Mouse (Mus musculus) embryonic fibroblast, embryonic 13.5 days (primary cell): ENCODE data around the gene Fam3b. TPM values are rescaled to one million over a fixed set of nuclear protein-coding genes. Genes with fewer than 3 reads are reported as not detected.

Experiments used
- H3K27ac ChIP-seq: 2 replicates; pipeline ENCODE4 v1.5.1; 2012; ENCODE audit warnings: low read length, control low read depth, inconsistent platforms; ENCODE audit not compliant: insufficient read depth
- H3K4me1 ChIP-seq: 2 replicates; pipeline ENCODE4 v1.6.1; 2011; ENCODE audit warnings: low read length; ENCODE audit not compliant: control insufficient read depth, insufficient read depth
- H3K4me3 ChIP-seq: 2 replicates; pipeline ENCODE4 v1.5.1; 2011; ENCODE audit warnings: mild to moderate bottlenecking, control low read depth, low read length; ENCODE audit not compliant: insufficient read depth
- CTCF ChIP-seq: IDR thresholded peaks from 2 replicates; pipeline ENCODE4 v1.5.1; 2011; ENCODE audit warnings: mild to moderate bottlenecking, control low read depth, low read length, moderate library complexity, borderline replicate concordance; ENCODE audit not compliant: insufficient read depth
- POLR2A ChIP-seq: IDR thresholded peaks from 2 replicates; pipeline ENCODE4 v1.6.1; 2011; ENCODE audit warnings: low read depth, mild to moderate bottlenecking, control low read depth, low read length, moderate library complexity
- polyA plus RNA-seq: library from polyadenylated mRNA; stranded (reverse); fragments of >200 nt; gene quantifications from 2 replicates; pipeline ENCODE4 v1.2.4, GENCODE M21; 2011; ENCODE audit warnings: low read depth; ENCODE audit not compliant: missing spikeins, insufficient read length

Gene Fam3b
- polyA plus RNA-seq, 1 experiment: not detected

- H3K27ac ChIP-seq: no peak overlapping the region
- H3K4me3 ChIP-seq: no peak overlapping the region
- H3K4me1 ChIP-seq: peaks cover 4% of the 10 kb centered on the region; the same call in 1 of the 2 replicates
- TF ChIP-seq POLR2A: no peak
- TF ChIP-seq CTCF: no peak
Observed at GRCm38 (mm10) chr16:97498139-97498538, 16.5 kb downstream of the Fam3b start.

GRCm38 (mm10) chr16:97497682-97498081, 16.9 kb downstream of the Fam3b start:
- TF ChIP-seq CTCF (no peak), POLR2A (no peak)
- Histone ChIP-seq H3K27ac (no peak overlapping the region), H3K4me1 (peaks cover 4% of the 10 kb centered on the region; the same call in 1 of the 2 replicates), H3K4me3 (no peak overlapping the region)

- no peak overlapping the region for H3K4me3 ChIP-seq
- peaks cover 4% of the 10 kb centered on the region; the same call in 1 of the 2 replicates for H3K4me1 ChIP-seq
- no peak overlapping the region for H3K27ac ChIP-seq
- no peak for TF ChIP-seq POLR2A
- TF ChIP-seq CTCF: no peak
Observed at GRCm38 (mm10) chr16:97496026-97496425, 18.6 kb downstream of the Fam3b start.

GRCm38 (mm10) chr16:97492369-97492768, 22.2 kb downstream of the Fam3b start:
- no peak overlapping the region for H3K27ac ChIP-seq
- TF ChIP-seq POLR2A: no peak
- no peak for TF ChIP-seq CTCF
- H3K4me1 ChIP-seq: peaks cover 4% of the 10 kb centered on the region; the same call in 1 of the 2 replicates
- no peak overlapping the region for H3K4me3 ChIP-seq

- Histone ChIP-seq H3K4me3 (no peak overlapping the region), H3K27ac (no peak overlapping the region), H3K4me1 (0 out of 2 replicates have a peak, but pooled peaks cover 2% of the 10 kb centered on the region)
- TF ChIP-seq CTCF: no peak
- no peak for TF ChIP-seq POLR2A
Observed at GRCm38 (mm10) chr16:97478655-97479054, 36.0 kb downstream of the Fam3b start.

GRCm38 (mm10) chr16:97476524-97476923, 38.1 kb downstream of the Fam3b start:
- TF ChIP-seq POLR2A: no peak
- no peak for TF ChIP-seq CTCF
- H3K4me3 ChIP-seq: no peak overlapping the region
- H3K4me1 ChIP-seq: 0 out of 2 replicates have a peak, but pooled peaks cover 2% of the 10 kb centered on the region
- no peak overlapping the region for H3K27ac ChIP-seq

GRCm38 (mm10) chr16:97475581-97475980, 39.0 kb downstream of the Fam3b start:
- H3K4me1 ChIP-seq: 0 out of 2 replicates have a peak, but pooled peaks cover 2% of the 10 kb centered on the region
- no peak for TF ChIP-seq POLR2A
- H3K27ac ChIP-seq: no peak overlapping the region
- no peak overlapping the region for H3K4me3 ChIP-seq

GRCm38 (mm10) chr16:97474671-97475070, 39.9 kb downstream of the Fam3b start:
- 0 out of 2 replicates have a peak, but pooled peaks cover 2% of the 10 kb centered on the region for H3K4me1 ChIP-seq
- TF ChIP-seq CTCF (no peak), POLR2A (no peak)
- H3K4me3 ChIP-seq: no peak overlapping the region
- H3K27ac ChIP-seq: no peak overlapping the region

GRCm38 (mm10) chr16:97467993-97468791, 46.4 kb downstream of the Fam3b start:
- no peak for TF ChIP-seq POLR2A
- TF ChIP-seq CTCF: no peak
- no peak overlapping the region for H3K4me3 ChIP-seq
- H3K27ac ChIP-seq: no peak overlapping the region
- H3K4me1 ChIP-seq: no peaks in the 10 kb centered on the region

GRCm38 (mm10) chr16:97467472-97467871, 47.1 kb downstream of the Fam3b start:
- TF ChIP-seq POLR2A: no peak
- TF ChIP-seq CTCF: no peak
- Histone ChIP-seq H3K4me1 (no peaks in the 10 kb centered on the region), H3K27ac (no peak overlapping the region), H3K4me3 (no peak overlapping the region)
